Mouse (Mus musculus) heart, embryonic 13.5 days (tissue): Measurements from ENCODE around the gene Hist1h4k. TPM values are rescaled to one million over a fixed set of nuclear protein-coding genes. Genes with fewer than 3 reads are reported as not detected.
A peak's percentile ranks its signal among the peaks of the same experiment; 100 is the strongest.
"Not testable (repeated sequence)": the region's sequence is repeated elsewhere in the genome, so short reads cannot be mapped to it uniquely, and the experiment has no call there.

Source experiments
- ATAC-seq: fragments of 200-750 bp; cut with Nextera tagmentation; 2 replicates; pipeline ENCODE4 v1.8.0; 2017; ENCODE audit warnings: moderate TSS enrichment; ENCODE audit not compliant: insufficient number of reproducible peaks, low FRiP score, low TSS enrichment; ENCODE audit errors: extremely low read depth
- H3K27ac ChIP-seq: fragments of 300-500 bp; sonication (generic); replicated peaks from 2 replicates; pipeline ENCODE4 v1.5.1; 2015; ENCODE audit warnings: moderate library complexity, mild to moderate bottlenecking, inconsistent platforms
- H3K27me3 ChIP-seq: fragments of 300-500 bp; sonication (generic); replicated peaks from 2 replicates; pipeline ENCODE4 v1.6.1; 2015; ENCODE audit warnings: mild to moderate bottlenecking, inconsistent platforms
- H3K36me3 ChIP-seq: fragments of 300-500 bp; sonication (generic); 2 replicates; pipeline ENCODE4 v1.6.1; 2015; ENCODE audit warnings: mild to moderate bottlenecking, inconsistent platforms
- H3K4me1 ChIP-seq: fragments of 300-500 bp; sonication (generic); 2 replicates; pipeline ENCODE4 v1.6.1; 2015; ENCODE audit warnings: inconsistent platforms
- H3K4me2 ChIP-seq: fragments of 300-500 bp; sonication (generic); 2 replicates; pipeline ENCODE4 v1.6.1; 2015; ENCODE audit warnings: inconsistent platforms, mild to moderate bottlenecking, moderate library complexity
- H3K4me3 ChIP-seq: fragments of 300-500 bp; sonication (generic); 2 replicates; pipeline ENCODE4 v1.5.1; 2015; ENCODE audit warnings: moderate library complexity, mild to moderate bottlenecking, inconsistent platforms
- H3K9ac ChIP-seq: fragments of 300-500 bp; sonication (generic); 2 replicates; pipeline ENCODE4 v1.6.1; 2015; ENCODE audit warnings: inconsistent platforms, mild to moderate bottlenecking, moderate library complexity
- H3K9me3 ChIP-seq: fragments of 300-500 bp; sonication (generic); 2 replicates; pipeline ENCODE4 v1.6.1; 2016; ENCODE audit warnings: inconsistent platforms
- WGBS: fragments of 180-500 bp; shearing (Covaris S2); methylation state at CpG from one replicate; pipeline ENCODE4 v1.1.7; 2015; ENCODE audit warnings: mixed read lengths; 5-methylcytosine and 5-hydroxymethylcytosine counted together
- polyA plus RNA-seq: library from polyadenylated mRNA; unstranded; fragments of >200 nt; fragmentation: Nextera tagmentation; extraction: Ambion mirVana; gene quantifications from 2 replicates; pipeline ENCODE4 v1.2.1, GENCODE M21; 2015

The Hist1h4k gene
- 1.3 TPM in 1 of 2 replicates, not detected in the other for polyA plus RNA-seq

GRCm38 (mm10) chr13:21750159-21751017 lies at the start of gene Hist1h4k:
Hist1h4k (minus strand) TSS chr13:21750505.
- not testable (repeated sequence) for H3K27me3 ChIP-seq, H3K9me3 ChIP-seq, H3K36me3 ChIP-seq
- H3K4me2 ChIP-seq = peak within 1 kb of the TSS; percentile 81
- WGBS = under 1% methylated on average over 48 of the region's 56 CpGs
- H3K4me3 ChIP-seq = peak within 1 kb of the TSS; percentile 60
- peaks cover 50% of the 10 kb centered on the region for H3K4me1 ChIP-seq
- ATAC-seq = peak; percentile 64; the same call in 1 of the 2 replicates
- H3K9ac ChIP-seq = peak within 1 kb of the TSS; percentile 86
- peak within 1 kb of the TSS; percentile 94 for H3K27ac ChIP-seq

- H3K4me2 ChIP-seq, H3K4me1 ChIP-seq, ATAC-seq, H3K27ac ChIP-seq, H3K9me3 ChIP-seq, H3K9ac ChIP-seq, H3K27me3 ChIP-seq, H3K36me3 ChIP-seq, H3K4me3 ChIP-seq: not testable (repeated sequence)
Observed at GRCm38 (mm10) chr13:21797163-21797562, 46.9 kb upstream of the Hist1h4k start.

- Histone ChIP-seq H3K4me2 (no peak overlapping the region), H3K4me3 (no peak overlapping the region), H3K9ac (no peak overlapping the region), H3K9me3 (no peaks in the 10 kb centered on the region), H3K4me1 (peaks cover 5% of the 10 kb centered on the region; the same call in 1 of the 2 replicates), H3K27me3 (no peaks in the 10 kb centered on the region), H3K36me3 (no peaks in the 10 kb centered on the region), H3K27ac (no peak overlapping the region)
- ATAC-seq = no peak
- WGBS = 83% methylated on average over 7 of the region's 7 CpGs
Observed at GRCm38 (mm10) chr13:21795584-21795983, 45.3 kb upstream of the Hist1h4k start.

GRCm38 (mm10) chr13:21790601-21791283 lies 40.4 kb upstream of the Hist1h4k start:
- H3K27me3 ChIP-seq = no peaks in the 10 kb centered on the region
- H3K9me3 ChIP-seq = no peaks in the 10 kb centered on the region
- WGBS = 6% methylated on average over 18 of the region's 18 CpGs
- H3K36me3 ChIP-seq = no peaks in the 10 kb centered on the region
- peak overlapping the region; percentile 42 for H3K4me3 ChIP-seq
- ATAC-seq = no peak
- peak overlapping the region; percentile 72 for H3K4me2 ChIP-seq
- peaks cover 25% of the 10 kb centered on the region for H3K4me1 ChIP-seq
- H3K27ac ChIP-seq = peak overlapping the region; percentile 42; the same call in 1 of the 2 replicates
- peak overlapping the region; percentile 82 for H3K9ac ChIP-seq

- H3K4me2 ChIP-seq = no peak overlapping the region
- WGBS = 45% methylated on average over 6 of the region's 6 CpGs
- H3K4me3 ChIP-seq = no peak overlapping the region
- H3K36me3 ChIP-seq = no peaks in the 10 kb centered on the region
- peaks cover 28% of the 10 kb centered on the region for H3K4me1 ChIP-seq
- no peaks in the 10 kb centered on the region for H3K9me3 ChIP-seq
- no peaks in the 10 kb centered on the region for H3K27me3 ChIP-seq
- H3K27ac ChIP-seq = no peak overlapping the region
- ATAC-seq = no peak
- H3K9ac ChIP-seq = no peak overlapping the region
Observed at GRCm38 (mm10) chr13:21789925-21790324, 39.6 kb upstream of the Hist1h4k start.

- Histone ChIP-seq H3K9ac (peak overlapping the region; percentile 74), H3K27ac (peak overlapping the region; percentile 80), H3K9me3 (no peaks in the 10 kb centered on the region), H3K4me2 (peak overlapping the region; percentile 69), H3K4me3 (peak overlapping the region; percentile 49), H3K27me3 (no peaks in the 10 kb centered on the region), H3K4me1 (peaks cover 37% of the 10 kb centered on the region), H3K36me3 (no peaks in the 10 kb centered on the region)
- 34% methylated on average over 11 of the region's 21 CpGs for WGBS
- ATAC-seq = no peak
Observed at GRCm38 (mm10) chr13:21787760-21788593, 37.7 kb upstream of the Hist1h4k start.

- not testable (repeated sequence) for H3K27me3 ChIP-seq, H3K36me3 ChIP-seq, H3K9me3 ChIP-seq
- Histone ChIP-seq H3K9ac (peak within 1 kb of the TSS; percentile 78), H3K4me3 (peak within 1 kb of the TSS; percentile 49), H3K4me2 (peak within 1 kb of the TSS; percentile 69), H3K4me1 (peaks cover 44% of the 10 kb centered on the region), H3K27ac (peak within 1 kb of the TSS; percentile 86)
- under 1% methylated on average over 43 of the region's 63 CpGs for WGBS
- peak; percentile 83 for ATAC-seq
Observed at GRCm38 (mm10) chr13:21786899-21787629, 36.8 kb upstream of the Hist1h4k start, which contains the start of the genes Hist1h2an and Hist1h2bp. Hist1h2an (minus strand) TSS chr13:21787218. Hist1h2bp (plus strand) TSS chr13:21787461.

GRCm38 (mm10) chr13:21786189-21786898 lies 36.0 kb upstream of the Hist1h4k start:
- 10% methylated on average over 8 of the region's 8 CpGs for WGBS
- H3K27ac ChIP-seq = peak overlapping the region; percentile 86
- peaks cover 45% of the 10 kb centered on the region for H3K4me1 ChIP-seq
- peak overlapping the region; percentile 69 for H3K4me2 ChIP-seq
- peak overlapping the region; percentile 78 for H3K9ac ChIP-seq
- no peaks in the 10 kb centered on the region for H3K27me3 ChIP-seq
- no peaks in the 10 kb centered on the region for H3K36me3 ChIP-seq
- ATAC-seq = no peak
- peak overlapping the region; percentile 49 for H3K4me3 ChIP-seq
- H3K9me3 ChIP-seq = no peaks in the 10 kb centered on the region

GRCm38 (mm10) chr13:21784311-21784710 lies 34.0 kb upstream of the Hist1h4k start:
- WGBS = 43% methylated on average over 6 of the region's 6 CpGs
- Histone ChIP-seq H3K36me3 (no peaks in the 10 kb centered on the region), H3K4me3 (peak overlapping the region; percentile 55; the same call in 1 of the 2 replicates), H3K9me3 (no peaks in the 10 kb centered on the region), H3K4me2 (peak overlapping the region; percentile 79), H3K4me1 (peaks cover 52% of the 10 kb centered on the region), H3K27me3 (no peaks in the 10 kb centered on the region), H3K27ac (peak overlapping the region; percentile 87), H3K9ac (peak overlapping the region; percentile 74)
- no peak for ATAC-seq

- peak overlapping the region; percentile 55 for H3K4me3 ChIP-seq
- peak overlapping the region; percentile 87 for H3K27ac ChIP-seq
- no peaks in the 10 kb centered on the region for H3K27me3 ChIP-seq
- H3K4me1 ChIP-seq = peaks cover 52% of the 10 kb centered on the region
- H3K9me3 ChIP-seq = no peaks in the 10 kb centered on the region
- H3K36me3 ChIP-seq = no peaks in the 10 kb centered on the region
- WGBS = 2% methylated on average over 9 of the region's 9 CpGs
- peak overlapping the region; percentile 79 for H3K4me2 ChIP-seq
- H3K9ac ChIP-seq = peak overlapping the region; percentile 74
- no peak for ATAC-seq
Observed at GRCm38 (mm10) chr13:21783734-21784161, 33.4 kb upstream of the Hist1h4k start.
